Mouse (Mus musculus) effector memory CD4-positive, alpha-beta T cell, adult 7 months (primary cell): Measurements from ENCODE around the gene Gmppb. TPM values are rescaled to one million over a fixed set of nuclear protein-coding genes. Genes with fewer than 3 reads are reported as not detected.

Experiments used
- polyA plus RNA-seq: library from polyadenylated mRNA; unstranded; fragments of 100-300 nt; shearing (Covaris generic); gene quantifications from one replicate; pipeline ENCODE4 v1.2.1, GENCODE M21; 2017

The Gmppb gene
- 21.4 TPM for polyA plus RNA-seq

DNA sequence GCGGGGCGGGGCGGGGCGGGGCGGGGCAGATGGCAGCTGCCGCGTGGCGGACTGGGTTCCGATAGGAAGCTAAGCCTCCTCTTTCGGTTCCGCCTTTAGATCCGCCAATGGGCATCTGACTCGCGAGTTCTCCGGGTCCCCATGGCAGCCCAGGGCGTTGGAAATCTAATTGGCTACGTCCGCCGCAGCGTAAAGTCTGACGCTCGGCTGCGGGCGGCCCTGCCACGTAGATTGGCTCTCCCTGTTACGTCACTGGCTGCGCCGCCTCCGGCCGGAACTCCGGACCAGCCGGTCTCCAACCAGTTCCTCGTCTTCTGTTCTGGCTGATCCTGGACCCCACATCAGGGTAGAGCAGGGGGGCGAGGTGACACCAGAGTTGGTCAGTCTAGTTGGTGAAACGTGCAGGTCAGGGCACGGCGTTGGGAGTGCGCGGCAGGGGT is at the start of gene Gmppb:
Gene Gmppb (plus strand): TSS at position 227 of the 440 bp plus-strand sequence.

GRCm38 (mm10) chr9:108001922-108002770 is 46.9 kb upstream of the Gmppb start, which contains the start of gene Ip6k1:
Gene Ip6k1 (plus strand): TSS chr9:108002501.

GRCm38 (mm10) chr9:108052885-108053664 is 4.0 kb downstream of the Gmppb start, which contains the start of gene Amigo3:
Gene Amigo3 (plus strand): TSS chr9:108053159.

GRCm38 (mm10) chr9:108080168-108080567 is 31.1 kb downstream of the Gmppb start, which contains the start of gene Mst1:
Gene Mst1 (plus strand): TSS chr9:108080436.

GRCm38 (mm10) chr9:108082988-108083431 is 34.0 kb downstream of the Gmppb start, which contains the start of gene Rnf123:
Gene Rnf123 (minus strand): TSS chr9:108083346.

GRCm38 (mm10) chr9:108094184-108094941 is 45.3 kb downstream of the Gmppb start, which contains the start of gene Apeh:
Gene Apeh (minus strand): TSS chr9:108094606.

Other genes with a start within 250 kb of the Gmppb start
- 107 TPM for gene Rbm6, start 176.0 kb upstream of the Gmppb start, polyA plus RNA-seq
- 18.4 TPM for gene Mon1a, start 161.1 kb upstream of the Gmppb start, polyA plus RNA-seq
- 0.16 TPM for gene Mst1r, start 142.4 kb upstream of the Gmppb start, polyA plus RNA-seq
- gene Actl11, start 120.8 kb upstream of the Gmppb start, polyA plus RNA-seq = not detected
- gene Camkv, start 113.6 kb upstream of the Gmppb start, polyA plus RNA-seq = 0.57 TPM
- 2.4 TPM for gene Traip, start 99.1 kb upstream of the Gmppb start, polyA plus RNA-seq
- 150 TPM for gene Uba7, start 73.7 kb upstream of the Gmppb start, polyA plus RNA-seq
- not detected for gene Gm20661, start 66.2 kb upstream of the Gmppb start, polyA plus RNA-seq
- gene Inka1, start 63.4 kb upstream of the Gmppb start, polyA plus RNA-seq = 0.88 TPM
- not detected for gene Cdhr4, start 56.7 kb upstream of the Gmppb start, polyA plus RNA-seq
- gene Gm20662, start 52.9 kb upstream of the Gmppb start, polyA plus RNA-seq = not detected
- gene Ip6k1, start 46.7 kb upstream of the Gmppb start, polyA plus RNA-seq = 137 TPM
- 1.2 TPM for gene Amigo3, start 3.9 kb downstream of the Gmppb start, polyA plus RNA-seq
- 2.1 TPM for gene Mst1, start 31.2 kb downstream of the Gmppb start, polyA plus RNA-seq
- gene Rnf123, start 34.1 kb downstream of the Gmppb start, polyA plus RNA-seq = 115 TPM
- 79.0 TPM for gene Apeh, start 45.4 kb downstream of the Gmppb start, polyA plus RNA-seq
- gene Bsn, start 141.1 kb downstream of the Gmppb start, polyA plus RNA-seq = 0.28 TPM
- 7.6 TPM for gene Dag1, start 214.7 kb downstream of the Gmppb start, polyA plus RNA-seq
- gene Nicn1, start 241.2 kb downstream of the Gmppb start, polyA plus RNA-seq = 2.5 TPM
- not detected for gene Amt, start 247.6 kb downstream of the Gmppb start, polyA plus RNA-seq